Mouse (Mus musculus): ENCODE data around the gene Cnn3. TPM values are rescaled to one million over a fixed set of nuclear protein-coding genes. Genes with fewer than 3 reads are reported as not detected.

The Cnn3 gene
- polyA plus RNA-seq (2012; rRNA removed) = 77.1 and 85.5 TPM in 2 replicates

DNA sequence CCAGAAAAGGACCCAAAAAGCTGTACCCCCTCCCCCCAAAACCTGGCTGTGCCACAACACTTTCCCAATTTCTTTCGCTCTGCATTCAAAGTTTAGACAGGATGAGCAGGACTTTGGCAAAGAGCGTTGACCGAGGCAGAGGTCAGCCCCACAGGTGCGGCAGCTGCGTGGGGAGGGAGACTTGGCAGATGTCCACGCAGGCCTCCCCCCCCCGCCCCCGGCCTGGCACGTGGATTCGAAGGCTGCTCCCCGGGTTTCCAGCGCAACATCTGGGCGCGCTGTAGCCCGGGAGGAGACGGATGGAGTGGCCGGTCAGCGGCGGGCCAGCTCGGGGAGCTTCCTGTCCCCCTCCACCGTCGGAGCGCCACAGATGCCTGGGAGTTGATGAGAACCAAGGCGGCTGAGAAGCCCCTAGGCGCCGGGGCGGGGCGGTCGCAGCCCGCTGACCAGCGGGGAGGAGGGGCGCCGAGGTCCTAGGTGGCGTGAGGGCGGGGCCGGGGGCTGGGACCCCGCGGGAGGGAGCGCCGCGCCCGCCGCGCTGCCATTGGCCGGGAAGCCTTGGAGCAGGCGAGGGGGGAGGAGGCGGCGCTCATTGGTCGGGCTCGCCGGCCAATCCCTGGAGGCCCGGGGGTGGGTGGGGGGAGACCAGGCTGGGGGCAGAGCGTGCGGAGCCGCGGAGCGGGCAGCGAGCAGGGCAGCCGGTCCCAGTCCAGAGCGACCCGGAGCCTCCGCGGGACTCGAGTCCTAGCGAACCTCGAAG lies at the start of gene Cnn3:
Gene Cnn3, plus strand, starts transcription at position 637 of the 760 bp plus-strand sequence.

Other genes starting within 250 kb of the Cnn3 start
- gene Tmem56, start 143.4 kb upstream of the Cnn3 start, polyA plus RNA-seq (2012; rRNA removed) = 2.0 and 2.3 TPM in 2 replicates
- gene Alg14, start 134.7 kb upstream of the Cnn3 start, polyA plus RNA-seq (2012; rRNA removed) = 12.8 and 15.5 TPM in 2 replicates
- gene Slc44a3, start 105.9 kb downstream of the Cnn3 start, polyA plus RNA-seq (2012; rRNA removed) = 25.5 and 25.8 TPM in 2 replicates
- not detected in 2 replicates for gene 4930432M17Rik, start 244.3 kb downstream of the Cnn3 start, polyA plus RNA-seq (2012; rRNA removed)